Mouse (Mus musculus): ENCODE results near the gene Dennd1a. TPM values are rescaled to one million over a fixed set of nuclear protein-coding genes. Genes with fewer than 3 reads are reported as not detected.

Dennd1a gene
- total RNA-seq, 2 experiments from 2014 or later = 72.2 to 73.0 TPM

- no peak for DNase-seq (ENCODE audit: extremely low spot score in 1 of 2, low spot score in 2 of 2)
- intact Hi-C loops (cut with DNase I) = no loop called here
Observed at GRCm38 (mm10) chr2:37757784-37758183, 529.4 kb downstream of the Dennd1a start.

GRCm38 (mm10) chr2:37757016-37757415 is 530.2 kb downstream of the Dennd1a start:
- intact Hi-C loops (cut with DNase I) = no loop called here
- DNase-seq (ENCODE audit: extremely low spot score in 1 of 2, low spot score in 2 of 2) = no peak

- intact Hi-C loops (cut with DNase I) = no loop called here
- no peak for DNase-seq (ENCODE audit: extremely low spot score in 1 of 2, low spot score in 2 of 2)
Observed at GRCm38 (mm10) chr2:37756220-37756930, 530.8 kb downstream of the Dennd1a start.

DNA sequence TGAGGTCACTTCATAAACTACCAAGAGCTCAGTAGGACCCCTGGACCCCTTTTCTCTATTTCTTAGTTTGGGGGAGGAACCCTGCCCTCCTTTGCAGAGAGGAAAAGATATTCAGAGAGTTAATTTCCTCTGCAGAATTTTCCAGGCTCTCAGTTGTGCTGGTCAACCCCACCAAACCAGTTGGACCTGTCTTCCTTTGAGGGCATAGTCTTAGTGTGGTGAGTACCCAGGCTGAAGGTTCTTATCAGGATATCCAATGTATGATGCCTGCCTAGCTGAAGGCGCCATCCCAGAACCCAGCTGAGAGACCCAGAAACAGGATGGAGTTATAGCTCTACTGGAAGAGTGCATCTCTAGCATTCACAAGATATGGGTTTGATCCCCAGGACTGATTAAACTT is 536.1 kb downstream of the Dennd1a start:
- no peak for DNase-seq (ENCODE audit: extremely low spot score in 1 of 2, low spot score in 2 of 2)
- intact Hi-C loops (cut with DNase I) = no loop called here

GRCm38 (mm10) chr2:37749323-37749722 is 537.9 kb downstream of the Dennd1a start:
- intact Hi-C loops (cut with DNase I) = no loop called here
- DNase-seq (ENCODE audit: extremely low spot score in 1 of 2, low spot score in 2 of 2) = no peak

Small RNA genes within 50 kb of the gene (microRNA-seq; reads per million reads assigned to microRNA genes)
- not detected for gene Gm44455

Other genes with a start within 250 kb of the Dennd1a start
- gene Lhx2, start 51.9 kb upstream of the Dennd1a start, total RNA-seq (2021) = 10 to 100 TPM; 76.1 to 77.7 TPM
- 10 to 100 TPM; 34.2 to 37.0 TPM for gene Nek6, start 224.3 kb upstream of the Dennd1a start, total RNA-seq (2021)

Measured in left cerebral cortex, postnatal 10 days (tissue).